26 mouse cellular contexts compared by ENCODE assay signal in genomic region chr8:9958338-9958737, GRCm38 (mm10). TPM values are rescaled to one million over a fixed set of nuclear protein-coding genes. Genes with fewer than 3 reads are reported as not detected.
"Had no signal": no experiment of that assay in that cellular context is flagged by ENCODE, and none has a peak within 500 bp of the region (broad histone marks: within the 10 kb centered on the region; RNA-seq: fewer than 3 reads in every experiment).

No protein-coding gene starts in this region.

- H3K4me2 ChIP-seq: heart, embryonic 11.5 days; hindbrain, embryonic 12.5 days; hindbrain, embryonic 14.5 days; intestine, embryonic 15.5 days; kidney, embryonic 15.5 days; limb, embryonic 12.5 days; liver, embryonic 11.5 days had no signal

- H3K4me1 ChIP-seq: hindbrain, embryonic 10.5 days; hindbrain, embryonic 12.5 days; intestine, embryonic 15.5 days; kidney, embryonic 15.5 days; limb, embryonic 12.5 days had no signal

- DNase-seq: gastrocnemius, adult 2 months; gastrocnemius, postnatal 10 days; gastrocnemius, postnatal 25 days; heart, adult 2 months; heart, postnatal 10 days; heart, postnatal 4 days; kidney, adult 18-20 months; kidney, adult 9 months; kidney, postnatal 14 days; kidney, postnatal 36 days; layer of hippocampus, adult 9-11 months; layer of hippocampus, postnatal 36 days; liver had no signal

- H3K9me3 ChIP-seq: hindbrain, embryonic 10.5 days; hindbrain, embryonic 12.5 days; intestine, embryonic 15.5 days; kidney, embryonic 15.5 days; limb, embryonic 10.5 days; limb, embryonic 12.5 days had no signal

- ATAC-seq: hindbrain, embryonic 16.5 days; inflammation-experienced regulatory T-cells, adult 6 months; intestine, embryonic 15.5 days; intestine, postnatal 0 days had no signal

- H3K36me3 ChIP-seq: hindbrain, embryonic 10.5 days; hindbrain, embryonic 12.5 days; intestine, embryonic 15.5 days; kidney, embryonic 15.5 days; limb, embryonic 10.5 days; limb, embryonic 12.5 days had no signal

- H3K4me3 ChIP-seq: gastrocnemius, adult 2 months; heart, adult 2 months; hindbrain, embryonic 10.5 days; hindbrain, embryonic 12.5 days; intestine, embryonic 15.5 days; kidney, embryonic 15.5 days; limb, embryonic 10.5 days; limb, embryonic 12.5 days had no signal

- H3K9ac ChIP-seq: hindbrain, embryonic 12.5 days; hindbrain, embryonic 14.5 days; intestine, embryonic 15.5 days; kidney, embryonic 15.5 days; limb, embryonic 12.5 days had no signal

- H3K27ac ChIP-seq: gastrocnemius, adult 2 months; heart, adult 2 months; hindbrain, embryonic 10.5 days; hindbrain, embryonic 12.5 days; hindbrain, embryonic 14.5 days; intestine, embryonic 15.5 days; kidney, embryonic 15.5 days; kidney, postnatal 0 days; limb, embryonic 10.5 days; limb, embryonic 12.5 days had no signal

- H3K27me3 ChIP-seq: hindbrain, embryonic 12.5 days; intestine, embryonic 15.5 days; kidney, embryonic 15.5 days; limb, embryonic 12.5 days had no signal

RNA-seq across cellular contexts. Expression of gene Tnfsf13b, which starts 47.9 kb away (rescaled TPM):
- polyA plus RNA-seq: limb, embryonic 10.5 days had no signal
